Mouse (Mus musculus) CD4-positive, CD25-positive, alpha-beta regulatory T cell, adult 4 months (primary cell): ENCODE data around the gene Nmt1. TPM values are rescaled to one million over a fixed set of nuclear protein-coding genes. Genes with fewer than 3 reads are reported as not detected.

Experiments used
- ATAC-seq: one replicate; pipeline ENCODE4 v1.8.0; 2017
- polyA plus RNA-seq, 2 experiments: library from polyadenylated mRNA; unstranded; fragments of 100-300 nt; shearing (Covaris generic); gene quantifications; one replicate each; pipeline ENCODE4 v1.2.1; 2017

Nmt1 gene
- polyA plus RNA-seq, 2 experiments from 2014 or later: 111 TPM

- no peak for ATAC-seq
Observed at GRCm38 (mm10) chr11:103080323-103081091, 52.5 kb downstream of the Nmt1 start.

- no peak for ATAC-seq
Observed at GRCm38 (mm10) chr11:103081631-103082030, 53.6 kb downstream of the Nmt1 start.

- no peak for ATAC-seq
Observed at GRCm38 (mm10) chr11:103093306-103093705, 65.3 kb downstream of the Nmt1 start.

GRCm38 (mm10) chr11:103093862-103094833, 66.2 kb downstream of the Nmt1 start:
- no peak for ATAC-seq

GRCm38 (mm10) chr11:103095107-103095670, 67.2 kb downstream of the Nmt1 start:
- ATAC-seq: no peak

GRCm38 (mm10) chr11:103095801-103096200, 67.8 kb downstream of the Nmt1 start:
- ATAC-seq: no peak

- ATAC-seq: no peak
Observed at GRCm38 (mm10) chr11:103096979-103097894, 69.2 kb downstream of the Nmt1 start.

GRCm38 (mm10) chr11:103098531-103099190, 70.7 kb downstream of the Nmt1 start:
- no peak for ATAC-seq

GRCm38 (mm10) chr11:103099352-103099940, 71.5 kb downstream of the Nmt1 start:
- no peak for ATAC-seq

GRCm38 (mm10) chr11:103100361-103100760, 72.4 kb downstream of the Nmt1 start:
- no peak for ATAC-seq

GRCm38 (mm10) chr11:103101481-103101865, 73.5 kb downstream of the Nmt1 start, which contains the start of the genes Plcd3 and Acbd4:
Plcd3 (minus strand) TSS chr11:103101658.
Acbd4 (plus strand) TSS chr11:103101682.
- ATAC-seq: no peak

GRCm38 (mm10) chr11:103101866-103102501, 74.0 kb downstream of the Nmt1 start:
- no peak for ATAC-seq

- peak; percentile 95 for ATAC-seq
Observed at GRCm38 (mm10) chr11:103102725-103103349, 74.8 kb downstream of the Nmt1 start.

GRCm38 (mm10) chr11:103103621-103104020, 75.6 kb downstream of the Nmt1 start:
- ATAC-seq: no peak

- no peak for ATAC-seq
Observed at GRCm38 (mm10) chr11:103104469-103104868, 76.5 kb downstream of the Nmt1 start.

GRCm38 (mm10) chr11:103105180-103105725, 77.3 kb downstream of the Nmt1 start:
- no peak for ATAC-seq

- ATAC-seq: no peak
Observed at GRCm38 (mm10) chr11:103105810-103106209, 77.8 kb downstream of the Nmt1 start.

- ATAC-seq: no peak
Observed at GRCm38 (mm10) chr11:103106386-103106785, 78.4 kb downstream of the Nmt1 start.

- no peak for ATAC-seq
Observed at GRCm38 (mm10) chr11:103111301-103111700, 83.3 kb downstream of the Nmt1 start.
